Mouse (Mus musculus) heart, adult 2 months (tissue): ENCODE data around the gene Tmem80.

Experiments
- CTCF ChIP-seq: fragments of 200-600 bp; IDR thresholded peaks from 2 replicates; pipeline ENCODE4 v1.8.1; 2022; ENCODE audit warnings: antibody characterized with exemption, mild to moderate bottlenecking, moderate library complexity
- EP300 ChIP-seq: fragments of 200-500 bp; IDR thresholded peaks from 2 replicates; pipeline ENCODE4 v1.6.1; 2011; ENCODE audit warnings: low read depth, low read length, control low read depth; ENCODE audit not compliant: insufficient read depth
- POLR2A ChIP-seq: fragments of 200-500 bp; IDR thresholded peaks from 2 replicates; pipeline ENCODE4 v1.6.1; 2011; ENCODE audit warnings: mild to moderate bottlenecking, low read depth, low read length, control low read depth; ENCODE audit not compliant: insufficient read depth

- TF ChIP-seq CTCF (no peak), POLR2A (no peak), EP300 (no peak)
Measured at GRCm38 (mm10) chr7:141379584-141379983, 52.0 kb downstream of the Tmem80 start.
